Mouse (Mus musculus): Measurements from ENCODE around the gene Bach2. TPM values are rescaled to one million over a fixed set of nuclear protein-coding genes. Genes with fewer than 3 reads are reported as not detected.

Gene Bach2
- polyA plus RNA-seq, 1 experiment from 2014 or later, result 8.2 TPM

- Histone ChIP-seq H3K4me3 (ENCODE audit: control insufficient read depth in 1 of 2, insufficient read depth in 1 of 2, low read depth in 1 of 2, low read length in 2 of 2) (no peak overlapping the region), H3K4me1 (ENCODE audit: control insufficient read depth in 2 of 2, insufficient read depth in 2 of 2, low read length in 2 of 2) (peaks cover 14 to 28% of the 10 kb centered on the region in 2 experiments), H3K27me3 (ENCODE audit: control insufficient read depth, insufficient read depth, low read length) (no peaks in the 10 kb centered on the region), H3K4me2 (ENCODE audit: low read length) (no peak overlapping the region), H3K9me3 (ENCODE audit: control insufficient read depth, low read length) (no peaks in the 10 kb centered on the region), H3K27ac (replicated peaks in 1 of 2; ENCODE audit: control insufficient read depth in 1 of 2, insufficient read depth in 1 of 2, low read depth in 2 of 2, low read length in 2 of 2) (no peak overlapping the region), H3K36me3 (ENCODE audit: control insufficient read depth, insufficient read depth, low read length) (no peaks in the 10 kb centered on the region), H3K9ac (ENCODE audit: low read length) (no peak overlapping the region)
- WGBS, result 88% methylated on average over 5 of the region's 5 CpGs
- no peak for ATAC-seq (ENCODE audit: insufficient number of reproducible peaks, insufficient read depth, low FRiP score, low read depth)
These were observed 110.8 kb downstream of the Bach2 start for GRCm38 (mm10) chr4:32349361-32349760.

- Histone ChIP-seq H3K36me3 (ENCODE audit: control insufficient read depth, insufficient read depth, low read length) (no peaks in the 10 kb centered on the region), H3K27me3 (ENCODE audit: control insufficient read depth, insufficient read depth, low read length) (no peaks in the 10 kb centered on the region), H3K4me1 (ENCODE audit: control insufficient read depth in 2 of 2, insufficient read depth in 2 of 2, low read length in 2 of 2) (peaks cover 16 to 30% of the 10 kb centered on the region in 2 experiments), H3K4me3 (ENCODE audit: control insufficient read depth in 1 of 2, insufficient read depth in 1 of 2, low read depth in 1 of 2, low read length in 2 of 2) (no peak overlapping the region), H3K9me3 (ENCODE audit: control insufficient read depth, low read length) (no peaks in the 10 kb centered on the region), H3K4me2 (ENCODE audit: low read length) (peak overlapping the region; percentile 32), H3K9ac (ENCODE audit: low read length) (no peak overlapping the region), H3K27ac (replicated peaks in 1 of 2; ENCODE audit: control insufficient read depth in 1 of 2, insufficient read depth in 1 of 2, low read depth in 2 of 2, low read length in 2 of 2) (peak overlapping the region; percentile 41 to 74; a peak in 3 of 4 replicates)
- WGBS, result 28% methylated on average over 10 of the region's 10 CpGs
- ATAC-seq (ENCODE audit: insufficient number of reproducible peaks, insufficient read depth, low FRiP score, low read depth), result no peak
These were observed 112.6 kb downstream of the Bach2 start for GRCm38 (mm10) chr4:32351236-32351635.

- H3K4me1 ChIP-seq (ENCODE audit: control insufficient read depth in 2 of 2, insufficient read depth in 2 of 2, low read length in 2 of 2), result peaks cover 16 to 32% of the 10 kb centered on the region in 2 experiments
- H3K9me3 ChIP-seq (ENCODE audit: control insufficient read depth, low read length), result no peaks in the 10 kb centered on the region
- 52% methylated on average over 18 of the region's 18 CpGs for WGBS
- H3K27me3 ChIP-seq (ENCODE audit: control insufficient read depth, insufficient read depth, low read length), result no peaks in the 10 kb centered on the region
- H3K9ac ChIP-seq (ENCODE audit: low read length), result no peak overlapping the region
- no peak overlapping the region for H3K4me3 ChIP-seq (ENCODE audit: control insufficient read depth in 1 of 2, insufficient read depth in 1 of 2, low read depth in 1 of 2, low read length in 2 of 2)
- ATAC-seq (ENCODE audit: insufficient number of reproducible peaks, insufficient read depth, low FRiP score, low read depth), result peak; percentile 56; the same call in 1 of the 2 replicates
- no peaks in the 10 kb centered on the region for H3K36me3 ChIP-seq (ENCODE audit: control insufficient read depth, insufficient read depth, low read length)
- H3K4me2 ChIP-seq (ENCODE audit: low read length), result peak overlapping the region; percentile 32
- peak overlapping the region; percentile 41 to 74 for H3K27ac ChIP-seq (replicated peaks in 1 of 2; ENCODE audit: control insufficient read depth in 1 of 2, insufficient read depth in 1 of 2, low read depth in 2 of 2, low read length in 2 of 2)
These were observed 113.2 kb downstream of the Bach2 start for GRCm38 (mm10) chr4:32351661-32352246.

- H3K4me1 ChIP-seq (ENCODE audit: control insufficient read depth in 2 of 2, insufficient read depth in 2 of 2, low read length in 2 of 2), result peaks cover 16 to 32% of the 10 kb centered on the region in 2 experiments
- peak overlapping the region; percentile 9; the same call in 1 of the 2 replicates for H3K9ac ChIP-seq (ENCODE audit: low read length)
- H3K36me3 ChIP-seq (ENCODE audit: control insufficient read depth, insufficient read depth, low read length), result no peaks in the 10 kb centered on the region
- no peaks in the 10 kb centered on the region for H3K9me3 ChIP-seq (ENCODE audit: control insufficient read depth, low read length)
- peak overlapping the region; percentile 32 for H3K4me2 ChIP-seq (ENCODE audit: low read length)
- WGBS, result 31% methylated on average over 8 of the region's 8 CpGs
- ATAC-seq (ENCODE audit: insufficient number of reproducible peaks, insufficient read depth, low FRiP score, low read depth), result 0 out of 2 replicates have a peak, but pooled peaks have one; percentile 44
- no peaks in the 10 kb centered on the region for H3K27me3 ChIP-seq (ENCODE audit: control insufficient read depth, insufficient read depth, low read length)
- no peak overlapping the region for H3K4me3 ChIP-seq (ENCODE audit: control insufficient read depth in 1 of 2, insufficient read depth in 1 of 2, low read depth in 1 of 2, low read length in 2 of 2)
- H3K27ac ChIP-seq (replicated peaks in 1 of 2; ENCODE audit: control insufficient read depth in 1 of 2, insufficient read depth in 1 of 2, low read depth in 2 of 2, low read length in 2 of 2), result peak overlapping the region; percentile 74 to 83
These were observed 113.8 kb downstream of the Bach2 start for GRCm38 (mm10) chr4:32352442-32352841.

- H3K4me2 ChIP-seq (ENCODE audit: low read length), result peak overlapping the region; percentile 19; the same call in 1 of the 2 replicates
- H3K9ac ChIP-seq (ENCODE audit: low read length), result peak overlapping the region; percentile 9; the same call in 1 of the 2 replicates
- 10% methylated on average over 4 of the region's 4 CpGs for WGBS
- H3K4me1 ChIP-seq (ENCODE audit: control insufficient read depth in 2 of 2, insufficient read depth in 2 of 2, low read length in 2 of 2), result peaks cover 17 to 36% of the 10 kb centered on the region in 2 experiments
- ATAC-seq (ENCODE audit: insufficient number of reproducible peaks, insufficient read depth, low FRiP score, low read depth), result peak; percentile 54
- no peaks in the 10 kb centered on the region for H3K27me3 ChIP-seq (ENCODE audit: control insufficient read depth, insufficient read depth, low read length)
- H3K27ac ChIP-seq (replicated peaks in 1 of 2; ENCODE audit: control insufficient read depth in 1 of 2, insufficient read depth in 1 of 2, low read depth in 2 of 2, low read length in 2 of 2), result peak overlapping the region; percentile 74 to 83
- H3K9me3 ChIP-seq (ENCODE audit: control insufficient read depth, low read length), result no peaks in the 10 kb centered on the region
- no peak overlapping the region for H3K4me3 ChIP-seq (ENCODE audit: control insufficient read depth in 1 of 2, insufficient read depth in 1 of 2, low read depth in 1 of 2, low read length in 2 of 2)
- H3K36me3 ChIP-seq (ENCODE audit: control insufficient read depth, insufficient read depth, low read length), result no peaks in the 10 kb centered on the region
These were observed 114.2 kb downstream of the Bach2 start for GRCm38 (mm10) chr4:32352842-32353241.

GRCm38 (mm10) chr4:32355935-32356617 is 117.5 kb downstream of the Bach2 start:
- no peak overlapping the region for H3K4me2 ChIP-seq (ENCODE audit: low read length)
- 68% methylated on average over 12 of the region's 12 CpGs for WGBS

GRCm38 (mm10) chr4:32357996-32358600 is 119.5 kb downstream of the Bach2 start:
- no peak for ATAC-seq (ENCODE audit: insufficient number of reproducible peaks, insufficient read depth, low FRiP score, low read depth)
- Histone ChIP-seq H3K36me3 (ENCODE audit: control insufficient read depth, insufficient read depth, low read length) (no peaks in the 10 kb centered on the region), H3K27me3 (ENCODE audit: control insufficient read depth, insufficient read depth, low read length) (no peaks in the 10 kb centered on the region), H3K9me3 (ENCODE audit: control insufficient read depth, low read length) (no peaks in the 10 kb centered on the region), H3K4me2 (ENCODE audit: low read length) (no peak overlapping the region), H3K4me1 (ENCODE audit: control insufficient read depth in 2 of 2, insufficient read depth in 2 of 2, low read length in 2 of 2) (peaks cover 22 to 45% of the 10 kb centered on the region in 2 experiments), H3K4me3 (ENCODE audit: control insufficient read depth in 1 of 2, insufficient read depth in 1 of 2, low read depth in 1 of 2, low read length in 2 of 2) (no peak overlapping the region), H3K9ac (ENCODE audit: low read length) (no peak overlapping the region), H3K27ac (replicated peaks in 1 of 2; ENCODE audit: control insufficient read depth in 1 of 2, insufficient read depth in 1 of 2, low read depth in 2 of 2, low read length in 2 of 2) (peak overlapping the region in 1 of 2 experiments; percentile 64; a peak in 1 of 4 replicates)
- WGBS, result 68% methylated on average over 12 of the region's 12 CpGs

More at GRCm38 (mm10) chr4:32355935-32356617, 117.5 kb downstream of the Bach2 start:
- peaks cover 28 to 54% of the 10 kb centered on the region in 2 experiments for H3K4me1 ChIP-seq (ENCODE audit: control insufficient read depth in 2 of 2, insufficient read depth in 2 of 2, low read length in 2 of 2)
- no peak for ATAC-seq (ENCODE audit: insufficient number of reproducible peaks, insufficient read depth, low FRiP score, low read depth)
- no peak overlapping the region for H3K4me3 ChIP-seq (ENCODE audit: control insufficient read depth in 1 of 2, insufficient read depth in 1 of 2, low read depth in 1 of 2, low read length in 2 of 2)
- H3K27ac ChIP-seq (replicated peaks in 1 of 2; ENCODE audit: control insufficient read depth in 1 of 2, insufficient read depth in 1 of 2, low read depth in 2 of 2, low read length in 2 of 2), result no peak overlapping the region
- no peaks in the 10 kb centered on the region for H3K9me3 ChIP-seq (ENCODE audit: control insufficient read depth, low read length)
- H3K27me3 ChIP-seq (ENCODE audit: control insufficient read depth, insufficient read depth, low read length), result no peaks in the 10 kb centered on the region
- no peaks in the 10 kb centered on the region for H3K36me3 ChIP-seq (ENCODE audit: control insufficient read depth, insufficient read depth, low read length)
- H3K9ac ChIP-seq (ENCODE audit: low read length), result no peak overlapping the region
